11 mouse cellular contexts compared by ENCODE assay signal in genomic region chr4:154585779-154586178, GRCm38 (mm10). TPM values are rescaled to one million over a fixed set of nuclear protein-coding genes. Genes with fewer than 3 reads are reported as not detected.
A peak's percentile ranks its signal among the peaks of the same experiment; 100 is the strongest.
DNase-seq lines count a peak whose midpoint lies in the region; ATAC-seq and TF ChIP-seq lines count a peak whose summit lies in the region.
"Had no signal": no experiment of that assay in that cellular context is flagged by ENCODE, and none has a peak within 500 bp of the region (broad histone marks: within the 10 kb centered on the region; RNA-seq: fewer than 3 reads in every experiment).

No protein-coding gene starts in this region.

- H3K4me2 ChIP-seq in midbrain, postnatal 0 days (ENCODE audit: low read depth, low read length, poor library complexity, severe bottlenecking) = no peak overlapping the region
- H3K4me2 ChIP-seq in forebrain, embryonic 13.5 days = 0 out of 2 replicates have a peak overlapping the region, but pooled peaks have one; percentile 10
- H3K4me2 ChIP-seq in limb, embryonic 11.5 days (ENCODE audit: low read depth, severe bottlenecking) = no peak overlapping the region
- H3K4me2 ChIP-seq in stomach, embryonic 14.5 days (replicated peaks; ENCODE audit: low read depth, low read length) = no peak overlapping the region

- no peaks in the 10 kb centered on the region for H3K36me3 ChIP-seq in midbrain, embryonic 10.5 days
- H3K36me3 ChIP-seq in midbrain, postnatal 0 days (ENCODE audit: insufficient read depth, low read length) = no peaks in the 10 kb centered on the region
- H3K36me3 ChIP-seq in forebrain, embryonic 13.5 days (ENCODE audit: poor library complexity, severe bottlenecking) = no peaks in the 10 kb centered on the region
- H3K36me3 ChIP-seq in limb, embryonic 11.5 days (ENCODE audit: control insufficient read depth, insufficient read depth, low read length) = no peaks in the 10 kb centered on the region
- no peaks in the 10 kb centered on the region for H3K36me3 ChIP-seq in stomach, embryonic 14.5 days (ENCODE audit: control insufficient read depth, insufficient read depth, low read length)

- no peaks in the 10 kb centered on the region for H3K9me3 ChIP-seq in midbrain, embryonic 10.5 days (replicated peaks)
- no peaks in the 10 kb centered on the region for H3K9me3 ChIP-seq in midbrain, postnatal 0 days (ENCODE audit: low read length)
- no peaks in the 10 kb centered on the region for H3K9me3 ChIP-seq in forebrain, embryonic 13.5 days (replicated peaks)
- no peaks in the 10 kb centered on the region for H3K9me3 ChIP-seq in limb, embryonic 11.5 days (ENCODE audit: control insufficient read depth, low read length)
- H3K9me3 ChIP-seq in stomach, embryonic 14.5 days (ENCODE audit: control insufficient read depth, low read depth, low read length) = no peaks in the 10 kb centered on the region

- ATAC-seq in midbrain, postnatal 0 days (ENCODE audit: low FRiP score) = no peak
- no peak for ATAC-seq in forebrain, embryonic 13.5 days
- no peak for ATAC-seq in limb, embryonic 11.5 days (ENCODE audit: insufficient number of reproducible peaks, low FRiP score, low TSS enrichment, low read depth)
- no peak for ATAC-seq in stomach, embryonic 14.5 days (ENCODE audit: insufficient number of reproducible peaks, insufficient read depth, low FRiP score, low read depth)

- H3K4me1 ChIP-seq in midbrain, embryonic 10.5 days = peaks cover 79% of the 10 kb centered on the region
- H3K4me1 ChIP-seq in midbrain, postnatal 0 days (ENCODE audit: insufficient read depth, low read length) = 0 out of 2 replicates have a peak, but pooled peaks cover 4% of the 10 kb centered on the region
- H3K4me1 ChIP-seq in forebrain, embryonic 13.5 days = peaks cover 95% of the 10 kb centered on the region
- peaks cover 73% of the 10 kb centered on the region for H3K4me1 ChIP-seq in limb, embryonic 11.5 days (ENCODE audit: control insufficient read depth, insufficient read depth, low read length)
- peaks cover 27% of the 10 kb centered on the region; the same call in 1 of the 2 replicates for H3K4me1 ChIP-seq in stomach, embryonic 14.5 days (ENCODE audit: control insufficient read depth, insufficient read depth, low read length)

- H3K4me3 ChIP-seq in midbrain, embryonic 10.5 days = no peak overlapping the region
- no peak overlapping the region for H3K4me3 ChIP-seq in midbrain, postnatal 0 days (ENCODE audit: low read depth, low read length)
- no peak overlapping the region for H3K4me3 ChIP-seq in forebrain, embryonic 13.5 days
- no peak overlapping the region for H3K4me3 ChIP-seq in limb, embryonic 11.5 days (ENCODE audit: low read depth, low read length)
- H3K4me3 ChIP-seq in stomach, embryonic 14.5 days (ENCODE audit: low read depth, low read length) = no peak overlapping the region
- no peak overlapping the region for H3K4me3 ChIP-seq in left cerebral cortex, adult 2 months

- peaks cover 72% of the 10 kb centered on the region for H3K27me3 ChIP-seq in midbrain, embryonic 10.5 days (ENCODE audit: low read depth, poor library complexity, severe bottlenecking)
- 0 out of 2 replicates have a peak, but pooled peaks cover 2% of the 10 kb centered on the region for H3K27me3 ChIP-seq in midbrain, postnatal 0 days (ENCODE audit: insufficient read depth, low read length)
- no peaks in the 10 kb centered on the region for H3K27me3 ChIP-seq in forebrain, embryonic 13.5 days
- H3K27me3 ChIP-seq in limb, embryonic 11.5 days (ENCODE audit: control insufficient read depth, insufficient read depth, low read length) = no peaks in the 10 kb centered on the region
- H3K27me3 ChIP-seq in stomach, embryonic 14.5 days (ENCODE audit: control insufficient read depth, insufficient read depth, low read length) = no peaks in the 10 kb centered on the region

- intact Hi-C loops in left cerebral cortex, adult 2 months (cut with DNase I) = no loop called here

- no peak for TF ChIP-seq CTCF in midbrain, postnatal 0 days (IDR thresholded peaks at IDR 0.05)
- TF ChIP-seq CTCF in left cerebral cortex, adult 2 months (IDR thresholded peaks at IDR 0.05) = no peak

- no peak for DNase-seq in midbrain, embryonic 10.5 days (ENCODE audit: low spot score)
- no peak for DNase-seq in midbrain, postnatal 0 days (ENCODE audit: low spot score)
- no peak for DNase-seq in limb, embryonic 11.5 days (ENCODE audit: low spot score)
- DNase-seq in liver = no peak
- DNase-seq in layer of hippocampus, adult 9-11 months = no peak
- DNase-seq in left cerebral cortex, adult 2 months (ENCODE audit: extremely low spot score in 1 of 2, low spot score in 2 of 2) = no peak
- DNase-seq: cerebellum, adult 18-20 months; kidney, adult 8-10 months; midbrain, embryonic 14.5 days had no signal

- WGBS in midbrain, embryonic 10.5 days = 61% methylated on average over 14 of the region's 14 CpGs
- 65% methylated on average over 14 of the region's 14 CpGs for WGBS in midbrain, postnatal 0 days
- 36% methylated on average over 14 of the region's 14 CpGs for WGBS in forebrain, embryonic 13.5 days
- 66% methylated on average over 14 of the region's 14 CpGs for WGBS in limb, embryonic 11.5 days
- 45% methylated on average over 14 of the region's 14 CpGs for WGBS in stomach, embryonic 14.5 days

- peak overlapping the region; percentile 76 for H3K27ac ChIP-seq in midbrain, embryonic 10.5 days (replicated peaks)
- no peak overlapping the region for H3K27ac ChIP-seq in midbrain, postnatal 0 days (ENCODE audit: low read depth, low read length)
- peak overlapping the region; percentile 83 for H3K27ac ChIP-seq in forebrain, embryonic 13.5 days
- H3K27ac ChIP-seq in limb, embryonic 11.5 days (replicated peaks; ENCODE audit: low read depth, low read length) = peak overlapping the region; percentile 64; the same call in 1 of the 2 replicates
- H3K27ac ChIP-seq in stomach, embryonic 14.5 days (ENCODE audit: low read length) = peak overlapping the region; percentile 72; the same call in 1 of the 2 replicates
- no peak overlapping the region for H3K27ac ChIP-seq in left cerebral cortex, adult 2 months

- no peak overlapping the region for H3K9ac ChIP-seq in midbrain, postnatal 0 days (replicated peaks; ENCODE audit: low read length, poor library complexity, severe bottlenecking)
- H3K9ac ChIP-seq in forebrain, embryonic 13.5 days = peak overlapping the region; percentile 34; the same call in 1 of the 2 replicates
- H3K9ac ChIP-seq in limb, embryonic 11.5 days (ENCODE audit: low read length) = no peak overlapping the region; the same call in 1 of the 2 replicates
- no peak overlapping the region for H3K9ac ChIP-seq in stomach, embryonic 14.5 days (replicated peaks; ENCODE audit: low read depth, low read length)

RNA-seq across cellular contexts. Expression of gene Prdm16, which starts 50.9 kb away (rescaled TPM):
- polyA plus RNA-seq in midbrain, embryonic 10.5 days (2016; fragmentation: Nextera tagmentation; extraction: Ambion mirVana) = 12.5 and 14.1 TPM in 2 replicates
- 10.7 and 13.4 TPM in 2 replicates for total RNA-seq in midbrain, postnatal 0 days (2014; rRNA removed)
- polyA plus RNA-seq in midbrain, postnatal 0 days (2015; fragmentation: Nextera tagmentation; extraction: Ambion mirVana) = 9.3 and 12.0 TPM in 2 replicates
- 37.6 and 41.3 TPM in 2 replicates for polyA plus RNA-seq in forebrain, embryonic 13.5 days (2015; fragmentation: Nextera tagmentation; extraction: Ambion mirVana)
- 78.2 and 87.1 TPM in 2 replicates for polyA plus RNA-seq in limb, embryonic 11.5 days (2014; fragmentation: Nextera tagmentation; extraction: Ambion mirVana)
- polyA plus RNA-seq in stomach, embryonic 14.5 days (2014; fragmentation: Nextera tagmentation; extraction: Ambion mirVana) = 18.4 and 21.8 TPM in 2 replicates
- 1 to 10 TPM; 8.2 to 9.6 TPM for total RNA-seq in left cerebral cortex, adult 2 months (2021)

Comparison
In these comparisons a context has a peak if more than half of its experiments do, and no peak if none do; other contexts are left out.
1. H3K27ac ChIP-seq: peak in midbrain, embryonic 10.5 days (single experiment), forebrain, embryonic 13.5 days (single experiment), limb, embryonic 11.5 days (single experiment) and stomach, embryonic 14.5 days (single experiment); none in midbrain, postnatal 0 days (single experiment) and left cerebral cortex, adult 2 months (single experiment).